Mouse (Mus musculus) layer of hippocampus, adult 18-20 months (tissue): Measurements from ENCODE around the gene Hadhb. TPM values are rescaled to one million over a fixed set of nuclear protein-coding genes. Genes with fewer than 3 reads are reported as not detected.

Source experiments
- DNase-seq, 2 experiments: peaks; one replicate each; pipeline ENCODE4 v3.0.0; 2022; ENCODE audit warnings: low spot score in 2 of 2
- total RNA-seq, 2 experiments: library from RNA; stranded (reverse); gene quantifications; 2 replicates each; pipeline ENCODE4 v1.2.3; 2021

The Hadhb gene
- total RNA-seq, 2 experiments from 2014 or later: 95.8 to 97.8 TPM

DNA sequence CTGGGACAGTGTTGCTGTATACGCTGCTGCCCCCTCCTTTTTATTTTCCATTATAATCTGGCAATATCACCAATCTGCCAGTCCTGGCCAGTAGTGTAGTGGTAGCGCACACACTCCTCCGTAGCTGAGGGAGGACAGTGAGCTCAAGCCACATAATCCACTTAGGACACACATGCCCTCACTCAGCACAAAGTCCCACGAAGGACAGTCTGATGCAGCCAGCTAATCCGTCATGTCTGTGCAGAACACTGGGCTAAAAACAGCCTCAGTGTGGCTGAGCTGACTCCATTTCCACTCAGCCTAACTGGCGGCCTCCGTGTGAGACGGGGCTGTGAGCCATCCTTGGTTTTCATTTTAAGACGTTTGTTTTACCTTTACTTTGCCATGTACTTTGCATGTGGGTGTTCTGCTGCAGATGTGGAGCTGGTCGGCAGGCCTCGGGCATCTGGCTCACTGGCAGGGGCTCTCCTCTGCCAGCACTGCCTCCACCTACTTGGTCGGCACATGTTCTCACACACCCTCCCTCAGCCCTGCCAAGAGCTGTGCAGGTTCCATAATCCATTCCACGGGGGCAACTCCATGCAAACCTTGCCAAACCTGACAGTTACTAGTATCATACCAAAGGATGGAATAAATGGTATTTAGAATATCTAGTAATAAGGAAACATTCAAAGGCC lies 27.0 kb upstream of the Hadhb start:
- DNase-seq: no peak

DNA sequence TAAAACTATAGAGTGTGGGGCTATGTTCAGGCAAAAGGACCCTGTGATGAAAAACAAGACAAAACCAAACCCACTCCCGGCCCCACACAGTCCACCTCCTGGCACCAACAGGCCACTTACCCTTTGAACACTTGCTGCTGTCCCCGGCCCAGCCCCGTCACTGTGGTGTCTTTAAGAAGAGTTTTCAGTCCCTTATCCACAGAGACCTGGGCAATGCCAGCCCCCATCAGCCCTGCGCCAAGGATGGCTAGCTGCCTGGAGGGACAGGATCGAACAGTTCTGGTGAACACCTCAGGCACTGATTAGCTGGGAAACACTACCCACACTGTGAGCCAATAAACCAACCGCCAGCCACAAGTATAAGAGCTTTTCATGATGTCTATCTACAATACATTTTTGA lies 26.4 kb upstream of the Hadhb start:
- DNase-seq: no peak

DNA sequence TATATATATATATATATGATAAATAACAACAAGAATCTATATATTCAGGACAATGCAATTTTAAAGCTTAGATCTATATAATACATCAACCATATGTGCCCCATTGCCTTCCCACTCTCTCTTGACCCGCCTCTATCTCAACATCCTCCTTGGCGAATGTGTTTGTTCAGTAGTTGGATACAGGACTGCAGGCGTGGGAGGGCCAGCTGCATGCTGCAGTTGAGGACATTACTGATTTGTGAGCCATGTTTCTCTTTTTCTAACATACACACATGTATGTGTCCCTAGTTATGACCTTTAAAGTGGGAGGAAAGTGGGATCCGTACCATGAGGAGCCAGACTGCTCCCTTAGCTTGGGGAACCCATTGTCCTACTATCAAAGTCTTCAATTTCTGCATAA lies 23.8 kb upstream of the Hadhb start:
- DNase-seq: no peak

DNA sequence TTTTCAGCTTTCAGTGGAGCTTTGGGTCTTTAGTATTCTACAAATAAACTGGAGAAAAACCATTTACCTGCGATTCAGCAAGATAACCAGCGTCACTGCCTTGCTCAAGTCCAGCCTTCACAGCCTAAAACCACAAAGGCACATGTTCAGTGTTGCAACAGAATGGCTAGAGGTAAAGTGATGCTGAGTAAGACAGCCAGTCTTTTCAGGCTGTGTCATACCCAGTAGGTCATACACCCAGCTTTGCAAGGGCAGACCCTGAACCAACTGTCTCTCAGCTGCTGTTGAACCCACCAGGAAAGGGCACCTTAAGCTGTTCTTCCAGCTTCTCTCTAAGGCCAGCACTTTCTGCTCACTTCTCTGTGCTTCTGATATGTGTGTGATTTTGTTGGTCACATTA lies 22.9 kb upstream of the Hadhb start:
- DNase-seq: no peak

DNA sequence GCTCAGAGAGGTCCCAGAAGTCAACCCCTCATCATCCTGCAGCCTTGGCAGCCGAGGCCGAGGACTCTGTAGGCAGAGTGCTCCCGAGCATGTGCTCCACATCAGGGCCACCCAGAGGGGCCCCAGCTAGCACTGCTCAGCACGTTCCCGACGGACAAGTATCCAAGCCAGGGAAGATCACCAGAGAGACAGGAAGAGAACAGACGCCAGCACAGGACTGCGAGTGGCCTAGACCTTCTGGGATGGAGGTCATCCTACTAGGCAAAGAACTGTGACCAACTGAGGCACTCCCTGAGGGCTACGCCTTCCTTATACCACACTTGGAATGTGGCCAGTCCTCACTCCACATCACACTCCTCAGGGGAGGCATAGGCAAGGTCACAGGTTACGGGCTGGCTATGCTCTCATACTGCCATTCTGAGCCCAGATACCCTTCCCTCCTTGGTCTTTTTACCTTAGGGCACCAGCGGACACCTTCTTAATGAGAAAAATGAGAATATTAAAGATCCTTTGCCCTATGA lies 19.3 kb upstream of the Hadhb start:
- DNase-seq: no peak

DNA sequence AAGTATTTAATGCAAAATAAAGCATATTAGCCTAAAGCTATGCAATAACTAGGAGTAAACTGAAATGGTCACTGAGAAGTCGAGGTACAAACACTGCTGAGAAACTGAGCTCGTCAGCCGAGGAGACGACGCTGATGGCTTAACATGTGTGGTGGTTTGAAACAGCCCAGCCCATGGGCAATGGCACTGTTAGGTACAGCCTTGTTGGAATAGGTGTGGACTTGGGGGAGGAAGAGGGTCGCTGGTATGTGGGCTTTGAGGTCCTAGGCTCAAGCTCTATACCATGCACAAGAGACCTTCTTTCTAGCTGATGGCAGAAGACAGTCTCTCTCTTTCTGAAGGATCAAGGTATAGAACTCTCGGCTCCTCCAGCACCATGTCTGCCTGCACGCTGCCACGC lies 17.8 kb upstream of the Hadhb start:
- no peak for DNase-seq

DNA sequence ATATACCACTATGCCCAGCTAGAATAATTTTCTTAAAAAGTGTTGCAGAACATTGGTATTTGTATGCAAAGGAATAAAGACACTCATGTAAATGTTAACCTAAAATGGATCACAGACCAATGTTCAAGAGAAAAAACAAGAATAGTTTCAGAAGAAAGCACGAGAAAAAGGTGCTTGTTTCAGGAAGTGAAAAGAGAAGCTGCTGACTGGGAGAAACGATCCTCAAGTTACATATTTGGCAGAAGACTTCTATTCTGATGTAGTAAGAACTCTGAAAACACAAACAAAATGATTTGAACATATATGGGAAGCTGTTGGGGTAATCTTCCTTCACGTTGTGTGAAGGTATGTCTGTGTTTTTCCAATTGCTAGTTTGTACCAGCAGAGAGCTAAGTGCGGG lies 16.9 kb upstream of the Hadhb start:
- DNase-seq: no peak

DNA sequence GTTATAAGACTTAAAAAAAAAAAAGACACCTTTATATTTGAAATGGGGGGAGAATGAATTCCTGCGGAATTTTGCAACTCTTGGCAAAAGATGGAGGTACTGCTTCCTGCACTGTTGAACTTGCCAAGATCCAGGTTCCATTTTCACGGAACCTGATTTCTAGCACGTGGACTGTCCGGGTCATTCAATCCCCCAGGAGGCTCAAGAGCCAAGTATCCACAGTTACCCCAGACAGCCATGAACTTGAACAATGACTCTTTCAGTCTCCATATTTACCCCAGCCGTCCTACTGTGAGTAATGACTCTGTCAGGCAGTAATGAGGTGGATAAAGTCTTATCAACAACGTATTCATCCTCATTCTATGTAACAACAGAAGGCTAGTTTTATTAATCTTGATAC lies 8.5 kb upstream of the Hadhb start:
- no peak for DNase-seq

DNA sequence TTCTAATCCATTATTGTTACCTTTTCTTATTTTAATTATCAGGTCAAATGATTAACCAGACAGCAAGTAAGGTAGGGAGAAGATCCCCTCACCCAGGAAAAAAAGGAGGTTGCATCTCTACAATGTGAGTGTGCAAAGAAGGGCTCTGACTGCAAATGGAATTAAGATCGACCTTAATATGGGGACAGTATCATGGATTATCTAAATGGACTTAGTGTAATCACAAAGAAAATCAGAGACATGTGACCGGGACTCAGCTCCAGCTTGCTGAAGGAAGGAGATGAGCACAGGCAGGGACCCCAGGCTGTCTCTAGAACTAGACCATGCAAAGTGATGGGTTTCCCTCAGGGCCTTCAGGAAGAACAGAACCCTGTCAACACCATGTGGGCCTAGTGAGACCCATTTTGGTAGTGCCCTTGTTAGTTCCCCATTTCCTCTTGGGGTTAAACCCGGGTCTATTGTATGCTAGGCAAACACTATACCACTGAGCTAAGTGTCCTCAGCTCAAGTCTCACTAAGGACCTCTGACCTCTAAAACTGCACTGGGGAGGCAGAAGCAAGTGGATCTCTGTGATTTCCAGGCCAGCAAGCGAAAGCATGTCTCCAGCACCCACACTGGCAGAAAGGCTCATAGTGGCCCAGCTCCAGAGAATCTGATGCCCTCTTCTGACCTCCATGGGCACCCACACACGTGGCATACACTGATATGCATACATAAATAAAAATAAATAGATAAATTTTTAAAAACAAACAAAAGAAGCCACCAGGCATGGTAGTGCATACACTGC lies 6.7 kb upstream of the Hadhb start:
- no peak for DNase-seq

DNA sequence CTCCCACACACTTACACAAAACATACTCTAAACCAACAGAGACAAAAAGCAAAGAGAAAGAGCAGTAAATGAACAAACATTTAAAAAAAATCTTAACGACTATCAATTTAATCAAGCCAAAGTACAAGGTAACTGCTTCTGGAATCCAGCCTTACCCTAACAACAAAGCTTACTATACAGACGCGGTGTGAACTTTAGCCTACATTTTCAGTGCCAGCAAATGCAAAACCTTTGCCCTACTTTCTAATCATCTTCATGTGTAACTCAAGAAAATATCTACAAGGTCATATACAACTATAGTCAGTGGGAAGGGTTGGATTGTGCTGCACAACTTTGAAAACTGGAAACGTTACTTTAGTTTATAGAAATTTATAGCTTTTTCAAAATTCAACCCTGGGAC lies 3.0 kb upstream of the Hadhb start:
- DNase-seq: no peak

DNA sequence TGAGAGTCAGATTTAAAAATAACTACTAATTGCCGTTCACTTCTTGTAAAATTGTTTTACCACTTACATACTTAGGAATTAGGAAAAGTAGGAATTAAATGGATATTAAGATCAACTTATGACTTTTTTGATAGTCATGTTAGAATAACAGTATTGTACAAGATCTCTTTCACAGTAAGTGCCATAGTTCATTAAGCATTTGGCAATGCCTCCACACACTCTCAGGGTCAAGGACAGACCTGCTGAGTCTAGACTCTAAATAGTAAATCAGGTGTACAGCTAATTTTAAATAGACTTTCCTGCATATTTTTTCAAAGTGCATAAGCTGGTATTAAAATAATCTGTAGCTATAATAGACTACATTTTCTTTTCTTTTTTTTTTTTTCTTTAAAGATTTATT lies 2.6 kb upstream of the Hadhb start:
- no peak for DNase-seq

DNA sequence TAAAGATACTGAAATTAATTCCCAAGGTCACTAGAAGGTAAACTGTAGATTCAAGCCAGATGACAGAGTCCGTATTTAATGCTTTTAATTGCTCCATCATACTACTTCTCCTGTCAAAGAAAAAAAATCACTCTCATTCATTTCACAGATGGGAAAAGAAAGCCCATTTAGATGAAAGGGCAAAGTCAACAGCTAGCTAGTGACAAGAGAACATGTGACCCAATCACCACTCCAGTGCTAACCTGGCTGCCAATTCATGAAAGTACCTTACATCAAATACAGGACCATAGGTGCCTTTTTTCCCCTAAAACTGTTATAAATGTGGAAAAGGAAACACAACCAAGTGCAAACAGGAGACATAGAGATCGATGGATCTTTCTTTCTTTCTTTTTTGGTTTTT lies 1.8 kb upstream of the Hadhb start:
- no peak for DNase-seq

DNA sequence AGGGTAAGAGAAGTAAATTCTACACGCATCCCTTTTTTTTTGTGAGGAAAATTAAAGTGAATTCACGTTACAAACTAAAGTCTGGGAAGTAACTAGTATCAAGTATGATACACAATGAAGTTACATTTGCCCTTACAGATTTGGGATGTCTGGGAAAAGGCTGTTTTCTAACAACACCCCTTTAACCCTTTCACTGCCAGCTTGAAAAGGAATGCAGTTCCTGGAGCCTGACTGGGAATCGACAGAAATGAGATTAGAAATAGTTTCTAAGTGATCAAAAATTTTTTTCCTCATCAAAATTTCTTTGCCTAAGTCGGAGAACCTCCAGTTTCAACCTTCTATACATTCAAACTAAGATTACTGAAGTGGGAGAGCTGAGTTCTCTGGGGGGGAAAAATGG lies 1.0 kb upstream of the Hadhb start:
- no peak for DNase-seq

DNA sequence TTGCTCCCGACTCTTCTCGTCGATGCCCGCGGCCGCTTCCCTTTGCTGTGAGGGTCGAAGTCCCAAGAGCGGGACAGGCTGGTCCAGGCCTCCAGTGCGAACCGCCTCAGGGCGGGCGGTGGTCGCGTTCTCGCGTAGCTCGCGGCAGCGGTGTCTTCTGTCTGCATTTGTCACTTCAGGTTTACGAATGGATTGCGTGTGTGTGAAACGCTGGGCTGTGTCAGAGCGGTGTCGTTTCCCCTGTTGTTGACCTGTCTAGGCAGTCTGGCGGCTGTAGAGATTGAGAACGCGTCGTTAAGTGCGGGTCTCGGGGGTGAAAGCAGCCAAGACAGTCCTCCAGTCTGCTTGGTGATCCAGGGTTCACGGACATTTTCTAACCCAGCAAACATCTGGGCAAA lies 346 bp downstream of the Hadhb start:
- no peak for DNase-seq

DNA sequence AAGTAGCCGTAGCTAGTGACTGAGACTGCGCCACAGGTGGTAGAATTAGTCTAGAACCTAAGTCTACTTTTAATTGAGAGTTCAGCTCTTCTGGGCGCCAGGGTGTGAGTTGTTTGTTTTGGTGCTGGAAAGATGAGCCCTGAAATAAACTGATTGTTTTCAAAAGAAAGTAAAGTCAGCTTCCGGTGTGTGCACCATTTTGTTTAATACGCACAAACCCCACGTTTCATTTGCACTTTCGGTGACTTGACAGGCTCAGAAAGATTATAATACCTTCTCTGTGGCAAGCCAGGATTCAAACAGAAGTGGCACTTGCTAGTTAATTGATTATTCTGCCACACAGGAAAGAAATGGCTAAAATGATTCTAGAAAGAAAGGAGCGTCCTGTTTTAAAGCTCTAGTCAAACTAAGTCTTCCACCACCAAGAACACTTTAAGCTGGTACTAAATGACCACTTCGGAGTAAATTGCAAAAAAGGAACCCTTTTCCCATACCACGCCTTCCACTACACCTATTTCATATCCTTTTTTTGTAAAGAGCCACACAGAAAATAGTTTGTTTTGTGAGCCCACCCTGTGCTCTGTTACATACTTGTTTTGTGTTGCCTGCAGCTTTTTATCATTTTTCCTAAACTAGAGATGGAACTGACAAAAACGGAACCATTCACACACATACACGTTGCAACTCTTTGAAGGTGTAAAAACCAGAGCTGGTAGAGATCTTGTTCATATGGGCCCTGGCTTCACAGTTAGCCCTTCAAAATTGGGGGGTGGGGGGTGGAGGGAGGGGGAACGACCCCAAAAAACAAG lies 977 bp downstream of the Hadhb start:
- DNase-seq: no peak

DNA sequence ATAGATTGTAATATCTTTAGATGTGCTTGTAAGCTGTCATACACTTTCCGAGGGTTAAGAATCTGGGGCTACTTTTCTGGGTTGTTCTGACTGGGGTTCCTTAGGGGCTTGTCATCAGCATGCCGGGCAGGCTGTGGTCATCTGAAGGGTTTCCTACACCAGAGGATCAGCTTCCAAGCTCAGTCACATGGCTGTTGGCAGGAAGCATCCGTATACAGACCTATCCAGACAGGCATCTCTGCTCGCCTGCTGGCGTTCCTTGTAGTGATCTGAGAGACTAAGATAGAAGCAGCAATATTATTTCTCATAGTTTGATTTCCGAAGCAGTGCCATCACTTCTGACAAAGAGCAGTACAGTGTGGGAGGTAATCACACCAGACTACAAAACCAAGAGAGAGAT lies 4.6 kb downstream of the Hadhb start:
- DNase-seq: peak in 1 of 2 experiments; percentile 15

DNA sequence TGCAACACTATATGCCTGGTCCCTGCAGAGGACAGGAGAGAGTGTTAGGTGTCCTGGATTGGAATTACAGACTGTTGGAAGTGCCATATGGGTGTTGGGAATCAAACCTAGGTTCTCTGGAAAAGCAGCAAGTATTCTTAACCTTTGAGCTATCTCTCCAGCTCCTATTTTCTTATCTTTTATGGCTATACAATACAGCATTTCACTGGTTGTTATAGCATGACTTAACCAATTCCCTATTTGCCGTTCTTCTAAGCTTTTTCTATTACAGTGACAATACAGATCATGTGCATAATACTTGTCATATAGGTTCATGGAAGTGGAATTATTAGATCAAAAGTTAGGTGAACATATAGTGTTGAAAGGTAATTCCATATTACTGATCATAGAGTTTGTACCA lies 6.8 kb downstream of the Hadhb start:
- no peak for DNase-seq

DNA sequence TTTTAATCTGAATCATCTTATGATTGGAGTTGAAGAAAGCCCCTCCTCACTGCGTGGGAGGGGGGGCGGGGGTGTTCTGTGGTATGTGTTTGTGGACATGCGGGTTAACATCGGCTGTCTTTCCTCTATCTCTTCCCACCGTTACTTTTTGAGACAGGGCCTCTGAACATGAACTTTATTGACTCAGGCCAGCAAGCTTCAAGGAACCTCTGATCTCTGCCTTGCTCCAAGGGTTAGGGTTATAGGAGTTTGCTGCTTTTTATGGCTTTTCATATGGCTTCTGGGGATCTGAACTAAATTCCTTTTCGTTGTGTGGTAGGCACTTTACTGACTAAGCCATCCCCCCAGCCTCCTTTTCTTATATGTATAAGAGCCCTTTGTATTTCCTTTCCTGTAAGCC lies 7.3 kb downstream of the Hadhb start:
- DNase-seq: no peak

DNA sequence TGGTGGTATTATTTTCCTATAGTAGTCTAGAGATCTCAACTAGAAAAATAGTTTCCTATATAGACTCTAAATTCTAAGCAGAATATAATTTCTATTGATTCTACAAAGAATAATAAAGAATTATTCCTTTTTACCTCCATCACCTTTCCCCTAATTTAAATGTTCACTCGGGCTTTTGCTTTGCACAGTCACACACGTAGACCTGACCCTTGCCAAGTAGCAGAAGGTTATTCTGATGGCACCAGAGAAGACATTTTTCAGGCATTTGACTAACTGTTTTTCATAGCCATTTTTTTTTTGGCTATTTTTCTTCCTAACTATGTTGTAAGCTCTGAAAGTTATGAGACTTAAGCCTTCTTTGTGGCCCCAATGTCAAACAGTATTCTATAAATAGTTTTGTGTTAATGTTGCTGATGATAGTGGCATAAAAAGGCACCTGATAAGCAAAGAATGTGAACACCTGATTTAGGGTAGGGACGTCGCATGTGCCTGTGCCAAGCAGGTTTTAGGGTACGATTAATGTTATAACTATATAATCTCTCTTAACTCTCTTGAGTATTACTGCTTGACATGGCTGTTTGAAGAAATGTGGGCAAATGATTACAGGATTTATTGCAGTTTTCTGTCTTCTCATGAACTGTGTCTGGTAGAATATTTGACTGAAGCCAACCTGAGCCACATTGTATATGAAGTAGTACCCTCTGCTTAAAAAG lies 10.3 kb downstream of the Hadhb start:
- no peak for DNase-seq

DNA sequence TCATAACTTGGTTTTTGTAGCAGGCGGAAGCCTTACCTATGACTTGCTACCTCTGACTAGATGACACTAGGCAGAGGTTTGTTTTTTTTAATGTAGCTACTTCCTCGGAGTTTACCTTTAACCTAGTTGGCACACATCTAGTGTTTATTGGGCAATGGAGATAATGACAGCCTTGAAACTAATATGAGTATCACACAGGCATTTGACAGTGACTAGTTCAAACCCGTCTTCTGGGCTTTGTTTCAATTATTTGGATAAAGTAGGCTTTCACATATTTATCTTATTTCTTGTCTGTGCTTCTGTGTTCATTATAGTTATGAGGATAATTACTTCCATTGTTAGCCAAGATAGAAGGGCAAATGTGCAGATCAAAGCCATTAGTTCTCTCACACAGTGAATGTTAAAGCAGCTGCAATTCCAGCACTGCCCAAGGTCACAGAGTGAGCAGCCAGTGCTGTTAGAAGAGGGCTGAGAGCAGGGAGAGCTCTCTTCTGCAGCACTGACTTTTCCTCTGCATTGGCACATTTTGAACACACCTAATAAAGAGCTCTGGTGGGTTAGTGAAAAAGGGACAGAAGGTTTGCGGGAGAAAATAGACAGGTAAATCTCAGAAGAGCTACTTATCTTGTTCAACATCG lies 15.4 kb downstream of the Hadhb start:
- DNase-seq: no peak

DNA sequence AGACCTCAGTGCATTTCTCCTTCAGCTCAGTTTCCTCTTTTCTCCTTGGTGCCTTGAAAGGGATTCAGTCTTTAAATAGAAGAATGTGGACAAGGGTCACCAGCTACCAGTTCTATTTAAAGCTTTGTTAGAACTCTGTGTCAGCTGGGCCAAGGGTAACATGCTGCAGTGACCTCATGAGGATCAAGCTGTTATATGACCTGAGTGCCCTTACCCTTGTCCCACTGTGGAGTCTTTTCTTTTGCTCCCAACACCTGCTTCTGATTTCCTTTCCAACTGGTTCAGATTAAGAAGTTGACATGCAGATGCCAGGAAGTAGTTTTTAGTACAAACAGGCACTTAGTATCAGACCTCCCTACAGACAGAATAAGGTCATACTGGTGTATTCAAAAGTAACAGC lies 17.1 kb downstream of the Hadhb start:
- no peak for DNase-seq
